Mouse (Mus musculus): ENCODE measurements around the gene Syne2. TPM values are rescaled to one million over a fixed set of nuclear protein-coding genes. Genes with fewer than 3 reads are reported as not detected.

Gene Syne2
- polyA plus RNA-seq, 1 experiment from 2014 or later: 137 TPM

DNA sequence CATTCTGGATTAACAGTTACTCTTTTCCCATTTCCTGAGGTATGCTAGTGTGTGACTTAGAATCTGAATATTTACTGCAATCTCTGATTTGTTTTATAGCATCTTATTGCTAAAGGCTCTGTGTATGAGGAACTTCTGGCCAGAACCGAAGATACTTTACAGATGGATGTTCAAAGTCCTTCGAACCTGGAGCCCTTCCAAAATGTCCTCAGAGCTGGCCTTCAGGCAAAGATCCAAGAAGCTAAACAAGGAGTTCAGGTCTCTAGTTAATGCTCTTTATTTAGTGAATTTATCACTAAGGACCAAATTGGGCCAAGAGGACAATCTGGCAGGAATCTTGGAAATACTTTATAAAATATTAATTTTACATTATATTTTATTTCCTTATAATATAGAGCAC lies 100.5 kb downstream of the Syne2 start:
- H3K27me3 ChIP-seq: no peaks in the 10 kb centered on the region
- H3K4me2 ChIP-seq: no peak overlapping the region
- WGBS: 80% methylated on average over 2 of the region's 2 CpGs
- H3K4me1 ChIP-seq: no peaks in the 10 kb centered on the region
- no peak for ATAC-seq
- peaks cover 77% of the 10 kb centered on the region for H3K36me3 ChIP-seq (ENCODE audit: poor library complexity, severe bottlenecking)
- no peaks in the 10 kb centered on the region for H3K9me3 ChIP-seq (replicated peaks)
- H3K27ac ChIP-seq: no peak overlapping the region
- no peak overlapping the region for H3K9ac ChIP-seq
- H3K4me3 ChIP-seq: no peak overlapping the region

DNA sequence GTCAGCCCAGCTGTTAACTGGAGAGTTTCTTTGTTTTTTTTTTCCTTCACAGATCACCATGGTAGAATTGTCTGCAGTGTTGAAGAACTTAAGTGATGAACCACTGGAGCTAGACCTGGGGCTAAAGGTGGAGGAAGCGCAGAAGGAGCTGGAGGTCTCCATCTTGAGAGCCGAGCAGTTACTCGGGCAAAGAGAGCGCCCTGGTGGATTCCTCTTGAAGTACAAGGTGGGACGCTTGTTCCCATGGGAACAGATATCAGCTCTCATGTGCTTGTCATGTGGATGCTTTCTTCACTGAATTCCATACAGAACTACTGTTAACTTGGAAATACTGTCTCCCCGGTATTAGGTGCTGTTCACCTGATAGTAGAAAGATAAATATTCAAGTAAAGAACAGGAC lies 101.0 kb downstream of the Syne2 start:
- no peaks in the 10 kb centered on the region for H3K4me1 ChIP-seq
- no peak overlapping the region for H3K9ac ChIP-seq
- no peak overlapping the region for H3K4me3 ChIP-seq
- no peak overlapping the region for H3K4me2 ChIP-seq
- no peak overlapping the region for H3K27ac ChIP-seq
- no peaks in the 10 kb centered on the region for H3K27me3 ChIP-seq
- H3K9me3 ChIP-seq (replicated peaks): no peaks in the 10 kb centered on the region
- 59% methylated on average over 6 of the region's 6 CpGs for WGBS
- ATAC-seq: no peak
- peaks cover 77% of the 10 kb centered on the region for H3K36me3 ChIP-seq (ENCODE audit: poor library complexity, severe bottlenecking)

GRCm38 (mm10) chr12:75922900-75923299 lies 105.0 kb downstream of the Syne2 start:
- Histone ChIP-seq H3K4me3 (no peak overlapping the region), H3K4me1 (no peaks in the 10 kb centered on the region), H3K9me3 (replicated peaks) (no peaks in the 10 kb centered on the region), H3K36me3 (ENCODE audit: poor library complexity, severe bottlenecking) (peaks cover 87% of the 10 kb centered on the region), H3K4me2 (no peak overlapping the region), H3K27ac (no peak overlapping the region), H3K27me3 (no peaks in the 10 kb centered on the region), H3K9ac (no peak overlapping the region)
- ATAC-seq: no peak
- 57% methylated on average over 11 of the region's 11 CpGs for WGBS

DNA sequence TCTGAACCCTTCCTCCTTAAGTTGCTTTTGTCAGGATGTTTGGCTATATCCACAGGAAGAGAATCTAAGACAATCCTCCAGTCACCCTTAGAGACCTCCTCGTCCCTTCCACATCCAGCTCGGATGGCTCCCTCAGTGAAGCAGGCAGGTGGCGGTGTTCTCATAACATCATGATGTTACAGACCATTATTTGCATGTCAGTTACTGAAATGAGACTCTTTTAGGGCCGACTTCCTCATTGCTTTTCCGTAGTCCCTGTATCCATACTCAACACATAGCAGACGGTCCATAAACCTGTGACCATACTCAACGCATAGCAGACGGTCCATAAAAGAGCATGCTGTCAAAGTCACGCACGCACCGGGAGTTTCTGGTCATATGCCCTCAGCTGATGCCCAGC lies 106.9 kb downstream of the Syne2 start:
- Histone ChIP-seq H3K36me3 (ENCODE audit: poor library complexity, severe bottlenecking) (peaks cover 89% of the 10 kb centered on the region), H3K4me1 (no peaks in the 10 kb centered on the region), H3K4me3 (no peak overlapping the region), H3K9me3 (replicated peaks) (no peaks in the 10 kb centered on the region), H3K27ac (no peak overlapping the region), H3K9ac (no peak overlapping the region), H3K4me2 (no peak overlapping the region), H3K27me3 (no peaks in the 10 kb centered on the region)
- ATAC-seq: no peak
- WGBS: 93% methylated on average over 11 of the region's 11 CpGs

DNA sequence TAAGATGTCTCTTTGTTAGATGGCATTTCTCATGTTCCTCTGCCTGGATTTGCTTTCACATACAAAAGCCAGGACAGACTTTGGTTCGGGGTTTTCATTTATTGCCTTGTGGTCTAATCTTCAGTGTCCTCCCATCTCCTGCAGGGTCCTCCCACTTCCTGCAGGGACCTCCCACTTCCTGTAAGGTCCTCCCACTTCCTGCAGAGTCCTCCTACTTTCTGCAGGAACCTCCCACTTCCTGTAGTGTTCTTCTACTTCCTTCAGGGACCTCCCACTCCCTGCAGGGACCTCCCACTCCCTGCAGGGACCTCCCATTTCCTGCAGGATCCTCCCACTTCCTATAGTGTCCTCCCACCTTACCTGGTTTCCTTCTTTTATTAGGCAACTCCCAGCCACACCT lies 109.7 kb downstream of the Syne2 start:
- no peak for ATAC-seq
- no peaks in the 10 kb centered on the region for H3K9me3 ChIP-seq (replicated peaks)
- H3K4me3 ChIP-seq: no peak overlapping the region
- no peaks in the 10 kb centered on the region for H3K27me3 ChIP-seq
- H3K4me2 ChIP-seq: no peak overlapping the region
- peaks cover 92% of the 10 kb centered on the region for H3K36me3 ChIP-seq (ENCODE audit: poor library complexity, severe bottlenecking)
- H3K27ac ChIP-seq: no peak overlapping the region
- H3K9ac ChIP-seq: no peak overlapping the region
- WGBS: 81% methylated on average over 1 of the region's 1 CpGs
- H3K4me1 ChIP-seq: no peaks in the 10 kb centered on the region

- WGBS: 87% methylated on average over 4 of the region's 4 CpGs
- H3K9me3 ChIP-seq (replicated peaks): no peaks in the 10 kb centered on the region
- no peak overlapping the region for H3K4me3 ChIP-seq
- H3K36me3 ChIP-seq (ENCODE audit: poor library complexity, severe bottlenecking): peaks cover 89% of the 10 kb centered on the region
- no peak overlapping the region for H3K4me2 ChIP-seq
- ATAC-seq: no peak
- H3K27me3 ChIP-seq: no peaks in the 10 kb centered on the region
- no peak overlapping the region for H3K9ac ChIP-seq
- no peaks in the 10 kb centered on the region for H3K4me1 ChIP-seq
- no peak overlapping the region for H3K27ac ChIP-seq
Observed at GRCm38 (mm10) chr12:75933561-75933960, 115.6 kb downstream of the Syne2 start.

DNA sequence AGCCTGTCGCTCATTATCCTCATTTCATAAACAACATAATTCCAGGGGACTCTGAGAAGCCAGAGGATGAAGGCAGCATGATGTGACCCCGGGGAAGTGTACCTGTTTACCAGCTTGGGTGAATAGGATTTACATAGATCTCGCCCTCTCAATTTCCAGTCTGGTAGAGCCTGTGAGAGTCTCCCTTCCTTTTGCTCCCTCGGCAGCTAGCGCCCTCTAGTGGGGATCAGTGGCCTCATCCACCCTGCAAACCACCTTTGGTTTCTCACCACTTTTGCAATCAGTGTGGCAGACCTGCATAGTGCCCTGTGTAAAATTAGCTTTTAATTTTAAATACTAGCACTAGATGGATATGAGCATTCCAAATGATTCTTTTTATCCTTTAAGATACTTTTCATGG lies 133.4 kb downstream of the Syne2 start:
- Histone ChIP-seq H3K4me1 (0 out of 2 replicates have a peak, but pooled peaks cover 4% of the 10 kb centered on the region), H3K27me3 (no peaks in the 10 kb centered on the region), H3K4me3 (no peak overlapping the region), H3K9me3 (replicated peaks) (no peaks in the 10 kb centered on the region), H3K9ac (no peak overlapping the region), H3K27ac (no peak overlapping the region), H3K4me2 (no peak overlapping the region), H3K36me3 (ENCODE audit: poor library complexity, severe bottlenecking) (peaks cover 83% of the 10 kb centered on the region)
- no peak for ATAC-seq
- 72% methylated on average over 5 of the region's 5 CpGs for WGBS

DNA sequence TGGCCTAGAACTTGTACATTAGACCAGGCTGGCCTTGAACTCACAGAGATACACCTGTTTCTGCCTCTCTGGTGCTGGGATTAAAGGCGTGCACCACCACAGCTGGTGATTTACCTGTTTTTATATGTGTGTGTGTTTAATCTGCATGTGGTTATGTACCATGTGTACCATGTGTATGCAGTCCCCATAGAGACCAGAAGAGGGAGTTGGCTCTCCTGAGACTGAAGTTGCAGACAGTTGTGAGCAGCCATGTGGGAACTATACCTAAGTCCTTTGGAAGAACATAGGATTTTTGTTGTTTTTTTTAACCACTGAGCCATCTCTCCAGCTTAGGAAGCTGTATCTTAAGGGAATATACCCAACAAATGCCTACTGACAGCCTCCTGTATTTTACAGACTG lies 134.1 kb downstream of the Syne2 start:
- no peak overlapping the region for H3K4me3 ChIP-seq
- H3K27ac ChIP-seq: no peak overlapping the region
- ATAC-seq: no peak
- 97% methylated on average over 1 of the region's 1 CpGs for WGBS
- H3K27me3 ChIP-seq: no peaks in the 10 kb centered on the region
- H3K9me3 ChIP-seq (replicated peaks): no peaks in the 10 kb centered on the region
- H3K4me1 ChIP-seq: 0 out of 2 replicates have a peak, but pooled peaks cover 4% of the 10 kb centered on the region
- H3K9ac ChIP-seq: no peak overlapping the region
- H3K36me3 ChIP-seq (ENCODE audit: poor library complexity, severe bottlenecking): peaks cover 83% of the 10 kb centered on the region
- no peak overlapping the region for H3K4me2 ChIP-seq

GRCm38 (mm10) chr12:75966441-75967195 lies 148.7 kb downstream of the Syne2 start:
- no peaks in the 10 kb centered on the region for H3K27me3 ChIP-seq
- no peak overlapping the region for H3K4me3 ChIP-seq
- 95% methylated on average over 24 of the region's 24 CpGs for WGBS
- H3K27ac ChIP-seq: no peak overlapping the region
- H3K4me2 ChIP-seq: no peak overlapping the region
- H3K9ac ChIP-seq: no peak overlapping the region
- no peak for ATAC-seq
- H3K9me3 ChIP-seq (replicated peaks): no peaks in the 10 kb centered on the region
- H3K4me1 ChIP-seq: no peaks in the 10 kb centered on the region
- peaks cover 74% of the 10 kb centered on the region for H3K36me3 ChIP-seq (ENCODE audit: poor library complexity, severe bottlenecking)

GRCm38 (mm10) chr12:75979079-75979478 lies 161.1 kb downstream of the Syne2 start:
- no peak overlapping the region for H3K4me3 ChIP-seq
- ATAC-seq: no peak
- H3K4me2 ChIP-seq: no peak overlapping the region
- H3K9me3 ChIP-seq (replicated peaks): no peaks in the 10 kb centered on the region
- 94% methylated on average over 5 of the region's 5 CpGs for WGBS
- no peaks in the 10 kb centered on the region for H3K4me1 ChIP-seq
- H3K27me3 ChIP-seq: no peaks in the 10 kb centered on the region
- H3K36me3 ChIP-seq (ENCODE audit: poor library complexity, severe bottlenecking): peaks cover 90% of the 10 kb centered on the region
- no peak overlapping the region for H3K9ac ChIP-seq
- no peak overlapping the region for H3K27ac ChIP-seq

- Histone ChIP-seq H3K4me2 (no peak overlapping the region), H3K36me3 (ENCODE audit: poor library complexity, severe bottlenecking) (peaks cover 80% of the 10 kb centered on the region), H3K4me1 (no peaks in the 10 kb centered on the region), H3K4me3 (no peak overlapping the region), H3K27me3 (no peaks in the 10 kb centered on the region), H3K27ac (no peak overlapping the region), H3K9me3 (replicated peaks) (no peaks in the 10 kb centered on the region), H3K9ac (no peak overlapping the region)
- 57% methylated on average over 8 of the region's 8 CpGs for WGBS
- ATAC-seq: no peak
Observed at GRCm38 (mm10) chr12:75983336-75983735, 165.4 kb downstream of the Syne2 start.

GRCm38 (mm10) chr12:75992226-75992858 lies 174.4 kb downstream of the Syne2 start:
- H3K36me3 ChIP-seq (ENCODE audit: poor library complexity, severe bottlenecking): peaks cover 93% of the 10 kb centered on the region
- no peak overlapping the region for H3K27ac ChIP-seq
- H3K9ac ChIP-seq: no peak overlapping the region
- WGBS: 84% methylated on average over 10 of the region's 10 CpGs
- H3K4me3 ChIP-seq: no peak overlapping the region
- no peaks in the 10 kb centered on the region for H3K4me1 ChIP-seq
- H3K27me3 ChIP-seq: no peaks in the 10 kb centered on the region
- no peaks in the 10 kb centered on the region for H3K9me3 ChIP-seq (replicated peaks)
- H3K4me2 ChIP-seq: no peak overlapping the region
- ATAC-seq: no peak

- Histone ChIP-seq H3K9ac (no peak overlapping the region), H3K9me3 (replicated peaks) (no peaks in the 10 kb centered on the region), H3K4me3 (no peak overlapping the region), H3K4me1 (no peaks in the 10 kb centered on the region), H3K27me3 (no peaks in the 10 kb centered on the region), H3K27ac (no peak overlapping the region), H3K36me3 (ENCODE audit: poor library complexity, severe bottlenecking) (peaks cover 93% of the 10 kb centered on the region), H3K4me2 (no peak overlapping the region)
- 96% methylated on average over 4 of the region's 4 CpGs for WGBS
- ATAC-seq: no peak
Observed at GRCm38 (mm10) chr12:75992946-75993345, 175.0 kb downstream of the Syne2 start.

Measured in forebrain, embryonic 13.5 days (tissue).